Comparison of ENCODE assay signal across 13 mouse cellular contexts in the genomic region with DNA sequence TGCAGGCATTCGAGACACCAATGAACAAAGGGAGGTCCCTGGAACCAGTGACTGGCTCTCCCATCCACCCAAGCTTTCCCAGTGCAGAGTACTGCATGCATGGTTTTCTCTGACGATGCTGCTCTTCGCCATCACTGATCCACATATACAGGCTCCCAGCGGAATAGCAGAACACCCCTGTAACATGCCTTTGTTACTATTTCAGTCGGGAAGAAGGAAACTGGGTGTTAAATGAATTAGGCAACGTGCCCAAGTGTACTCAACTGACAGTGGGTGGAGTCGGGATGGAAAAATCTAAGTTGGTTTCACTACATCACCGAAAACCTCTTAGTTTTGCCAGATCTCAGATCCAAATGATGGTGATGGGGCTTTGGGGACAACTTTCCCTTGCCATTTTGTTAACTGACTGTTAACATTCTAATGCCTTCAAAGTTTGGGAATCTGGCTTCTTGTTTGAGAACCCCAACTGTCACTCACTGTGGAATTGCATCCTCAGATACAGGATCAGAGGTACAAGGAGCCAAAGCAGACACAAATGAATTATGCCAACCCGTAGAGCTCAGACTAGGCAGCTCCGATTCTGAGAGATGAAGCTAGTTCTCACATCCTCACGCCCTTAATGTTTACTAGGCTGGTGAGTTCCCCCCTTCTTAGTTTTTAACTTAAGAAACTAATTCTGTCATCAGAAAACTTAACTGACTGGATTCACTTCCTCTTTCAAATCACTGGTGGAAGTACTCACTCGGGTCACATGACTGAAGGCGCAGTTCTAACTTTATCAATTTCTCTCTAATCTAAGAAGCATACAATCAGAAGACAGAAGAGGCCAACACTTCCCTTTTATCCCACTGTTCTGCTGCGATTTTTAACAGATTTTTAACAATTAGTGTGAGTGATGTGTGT.
DNase-seq lines count a peak whose midpoint lies in the region; ATAC-seq and TF ChIP-seq lines count a peak whose summit lies in the region.
"Had no signal": no experiment of that assay in that cellular context is flagged by ENCODE, and none has a peak within 500 bp of the region (broad histone marks: within the 10 kb centered on the region; RNA-seq: fewer than 3 reads in every experiment).

No protein-coding gene starts in this region.

- no peaks in the 10 kb centered on the region for H3K9me3 ChIP-seq in heart, embryonic 11.5 days (replicated peaks; ENCODE audit: control insufficient read depth, low read length)
- H3K9me3 ChIP-seq in lung, postnatal 0 days (ENCODE audit: low read length) = no peaks in the 10 kb centered on the region
- H3K9me3 ChIP-seq: liver, embryonic 13.5 days had no signal

- H3K36me3 ChIP-seq in heart, embryonic 11.5 days (ENCODE audit: control insufficient read depth, insufficient read depth, low read length) = no peaks in the 10 kb centered on the region
- H3K36me3 ChIP-seq in lung, postnatal 0 days (ENCODE audit: insufficient read depth, low read length) = no peaks in the 10 kb centered on the region
- H3K36me3 ChIP-seq: liver, embryonic 13.5 days had no signal

- no peak for TF ChIP-seq CTCF in lung, postnatal 0 days (IDR thresholded peaks at IDR 0.05)

- WGBS in heart, embryonic 11.5 days (ENCODE audit: insufficient replicate concordance) = 79% methylated on average over 14 of the region's 14 CpGs
- 74% methylated on average over 14 of the region's 14 CpGs for WGBS in lung, postnatal 0 days

- H3K4me1 ChIP-seq in heart, embryonic 11.5 days (ENCODE audit: control insufficient read depth, insufficient read depth, low read length) = no peaks in the 10 kb centered on the region
- H3K4me1 ChIP-seq in lung, postnatal 0 days (ENCODE audit: insufficient read depth, low read depth, low read length) = no peaks in the 10 kb centered on the region
- H3K4me1 ChIP-seq: liver, embryonic 13.5 days had no signal

- ATAC-seq in heart, embryonic 11.5 days (replicated peaks; ENCODE audit: insufficient number of reproducible peaks, low FRiP score, low TSS enrichment) = no peak
- ATAC-seq in lung, postnatal 0 days = no peak
- ATAC-seq: inflammation-experienced regulatory T-cells, adult 6 months; midbrain, embryonic 16.5 days had no signal

- no peak for TF ChIP-seq EP300 in lung, postnatal 0 days (IDR thresholded peaks at IDR 0.05)

- no peak overlapping the region for H3K27ac ChIP-seq in heart, embryonic 11.5 days (ENCODE audit: low read depth, low read length)
- H3K27ac ChIP-seq in lung, postnatal 0 days (ENCODE audit: low read length) = no peak overlapping the region
- H3K27ac ChIP-seq: liver, embryonic 13.5 days; stomach, postnatal 0 days had no signal

- peak; percentile 42 to 61 for DNase-seq in heart, adult 18-20 months
- peak; percentile 52 to 62 for DNase-seq in spleen, postnatal 36 days (ENCODE audit: low spot score in 2 of 2)
- no peak for DNase-seq in spleen, postnatal 14 days (ENCODE audit: low spot score in 2 of 2)
- peak; percentile 18 for DNase-seq in lung, postnatal 0 days (ENCODE audit: low spot score)
- DNase-seq in thymus, postnatal 10 days (ENCODE audit: low spot score in 2 of 2) = no peak
- no peak for DNase-seq in urinary bladder, postnatal 25 days (ENCODE audit: low spot score)
- DNase-seq in testis, postnatal 10 days (ENCODE audit: low spot score) = no peak
- DNase-seq: cerebellum, adult 9-11 months; liver, embryonic 13.5 days had no signal

- no peak overlapping the region for H3K9ac ChIP-seq in heart, embryonic 11.5 days (ENCODE audit: low read depth, low read length)
- no peak overlapping the region for H3K9ac ChIP-seq in lung, postnatal 0 days (replicated peaks; ENCODE audit: low read depth)
- H3K9ac ChIP-seq: liver, embryonic 13.5 days had no signal

- no peaks in the 10 kb centered on the region for H3K27me3 ChIP-seq in heart, embryonic 11.5 days (ENCODE audit: control insufficient read depth, insufficient read depth, low read length)
- H3K27me3 ChIP-seq in lung, postnatal 0 days (replicated peaks; ENCODE audit: insufficient read depth, low read length) = no peaks in the 10 kb centered on the region
- H3K27me3 ChIP-seq: liver, embryonic 13.5 days had no signal

- H3K4me2 ChIP-seq in heart, embryonic 11.5 days = no peak overlapping the region
- H3K4me2 ChIP-seq in lung, postnatal 0 days (replicated peaks; ENCODE audit: low read depth, low read length) = no peak overlapping the region
- H3K4me2 ChIP-seq: liver, embryonic 13.5 days had no signal

- no peak overlapping the region for H3K4me3 ChIP-seq in heart, embryonic 11.5 days (ENCODE audit: low read depth, low read length)
- H3K4me3 ChIP-seq in lung, postnatal 0 days (ENCODE audit: low read depth, low read length) = no peak overlapping the region
- H3K4me3 ChIP-seq: liver, embryonic 13.5 days had no signal

Comparison
In these comparisons a context has a peak if more than half of its experiments do, and no peak if none do; other contexts are left out.
1. DNase-seq: peak in heart, adult 18-20 months (2 of 2), spleen, postnatal 36 days (2 of 2) and lung, postnatal 0 days (single experiment); none in spleen, postnatal 14 days (0 of 2), thymus, postnatal 10 days (0 of 2), urinary bladder, postnatal 25 days (single experiment) and testis, postnatal 10 days (single experiment).